Mouse (Mus musculus) neural tube, embryonic 10.5 days (tissue): Measurements from ENCODE around the gene Col20a1.

ENCODE experiments used
- DNase-seq: peaks from one replicate; pipeline ENCODE4 v3.0.0-alpha.2; 2017; ENCODE audit warnings: low spot score; ENCODE audit errors: extremely low spot score

Col20a1 gene

GRCm38 (mm10) chr2:180994360-180994759 lies 8.0 kb downstream of the Col20a1 start:
- DNase-seq, result no peak

GRCm38 (mm10) chr2:180995457-180995856 lies 9.1 kb downstream of the Col20a1 start:
- DNase-seq, result no peak

- peak; percentile 55 for DNase-seq
Measured at GRCm38 (mm10) chr2:180996436-180996835, 10.1 kb downstream of the Col20a1 start.

GRCm38 (mm10) chr2:180996905-180997304 lies 10.6 kb downstream of the Col20a1 start:
- no peak for DNase-seq

- DNase-seq, result peak; percentile 32
Measured at GRCm38 (mm10) chr2:181007054-181007453, 20.7 kb downstream of the Col20a1 start.

- no peak for DNase-seq
Measured at GRCm38 (mm10) chr2:181008339-181008738, 22.0 kb downstream of the Col20a1 start.

- no peak for DNase-seq
Measured at GRCm38 (mm10) chr2:181031406-181031934, 45.1 kb downstream of the Col20a1 start.

- DNase-seq, result no peak
Measured at GRCm38 (mm10) chr2:181032407-181032806, 46.1 kb downstream of the Col20a1 start.

- DNase-seq, result no peak
Measured at GRCm38 (mm10) chr2:181033310-181033709, 47.0 kb downstream of the Col20a1 start.

GRCm38 (mm10) chr2:181035186-181035585 lies 48.9 kb downstream of the Col20a1 start:
- DNase-seq, result no peak

GRCm38 (mm10) chr2:181036561-181036960 lies 50.2 kb downstream of the Col20a1 start:
- no peak for DNase-seq

- peak; percentile 74 for DNase-seq
Measured at GRCm38 (mm10) chr2:181038644-181039355, 52.5 kb downstream of the Col20a1 start.

GRCm38 (mm10) chr2:181039356-181039680 lies 53.0 kb downstream of the Col20a1 start:
- no peak for DNase-seq

- DNase-seq, result no peak
Measured at GRCm38 (mm10) chr2:181041941-181042340, 55.6 kb downstream of the Col20a1 start.

GRCm38 (mm10) chr2:181042376-181042775 lies 56.0 kb downstream of the Col20a1 start:
- no peak for DNase-seq

- no peak for DNase-seq
Measured at GRCm38 (mm10) chr2:181043437-181043836, 57.1 kb downstream of the Col20a1 start, which contains the start of gene Chrna4. Gene Chrna4 (minus strand): TSS chr2:181043546.

- peak; percentile 51 for DNase-seq
Measured at GRCm38 (mm10) chr2:181044001-181044400, 57.7 kb downstream of the Col20a1 start.

GRCm38 (mm10) chr2:181048252-181048945 lies 62.1 kb downstream of the Col20a1 start:
- DNase-seq, result no peak

- no peak for DNase-seq
Measured at GRCm38 (mm10) chr2:181048986-181049385, 62.7 kb downstream of the Col20a1 start.

GRCm38 (mm10) chr2:181052171-181052570 lies 65.8 kb downstream of the Col20a1 start:
- DNase-seq, result no peak

GRCm38 (mm10) chr2:181057341-181057740 lies 71.0 kb downstream of the Col20a1 start:
- DNase-seq, result no peak

- no peak for DNase-seq
Measured at GRCm38 (mm10) chr2:181058193-181058592, 71.9 kb downstream of the Col20a1 start.

GRCm38 (mm10) chr2:181060127-181060526 lies 73.8 kb downstream of the Col20a1 start:
- peak; percentile 85 for DNase-seq
